Mouse (Mus musculus): ENCODE measurements around the gene Nol11.

DNA sequence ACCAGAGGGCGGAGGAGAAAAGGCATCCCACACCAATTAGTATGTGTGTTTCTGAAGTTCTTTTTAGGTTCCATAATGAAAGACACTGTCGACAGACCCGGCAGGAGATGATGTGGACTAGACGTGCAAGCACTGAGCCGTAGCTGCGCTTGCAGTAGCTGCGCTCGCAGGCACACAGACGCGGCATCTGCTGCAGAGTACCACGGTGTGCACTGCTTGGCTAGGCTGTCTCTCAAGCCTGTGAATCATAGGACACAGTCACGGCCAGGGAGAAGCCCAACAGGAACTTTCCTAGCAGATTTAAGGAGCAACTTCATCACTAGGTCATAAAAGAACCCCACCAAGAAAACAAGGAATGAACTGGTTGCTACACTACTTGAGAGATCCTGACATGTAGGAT, 71.4 kb downstream of the Nol11 start:
- TF ChIP-seq CTCF (IDR thresholded peaks at IDR 0.05; ENCODE audit: insufficient read depth, low read length) (no peak), POLR2A (IDR thresholded peaks at IDR 0.05; ENCODE audit: borderline replicate concordance, extremely low read depth, low read depth, low read length) (no peak)
